Mouse (Mus musculus) retina, adult 2 months (tissue): ENCODE data around the gene Fkbpl.

Source experiments
- DNase-seq: peaks from one replicate; pipeline ENCODE4 v3.0.0-alpha.2; 2012; ENCODE audit warnings: low read depth, low spot score

Gene Fkbpl

DNA sequence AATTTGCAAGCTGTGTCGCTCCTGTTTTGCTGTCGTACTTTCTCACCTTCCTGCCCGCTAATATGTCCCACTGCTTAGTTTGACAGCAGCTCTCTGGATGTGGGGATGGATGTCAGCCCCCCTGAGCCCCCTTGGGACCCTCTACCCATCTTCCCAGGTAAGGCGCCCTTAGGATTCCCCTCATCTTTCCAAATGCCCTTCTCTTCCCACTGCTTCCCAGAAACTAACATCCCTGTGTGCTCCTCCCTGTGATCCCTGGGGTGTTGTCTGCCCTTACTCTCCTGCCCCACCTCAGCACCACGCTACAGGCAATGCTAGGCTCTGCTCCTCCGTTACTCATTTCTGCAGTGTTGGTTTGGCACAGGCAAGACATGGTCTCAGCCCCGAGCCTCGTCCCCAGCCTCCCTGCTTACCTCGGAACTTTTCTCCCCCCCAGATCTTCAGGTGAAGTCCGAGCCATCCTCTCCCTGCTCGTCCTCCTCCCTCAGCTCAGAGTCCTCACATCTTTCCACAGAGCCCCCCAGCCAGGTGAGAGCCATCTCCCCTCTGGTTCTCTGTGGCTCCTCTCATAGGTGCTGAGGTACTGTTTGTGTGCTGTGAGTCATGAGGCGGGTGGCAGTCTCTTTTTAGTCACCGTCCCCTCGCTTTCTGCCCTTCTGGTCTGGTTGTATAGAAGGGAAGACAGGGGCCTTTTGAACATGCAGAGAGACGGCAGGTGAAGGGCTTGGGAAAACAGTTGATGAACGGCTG, 3.8 kb downstream of the Fkbpl start:
- no peak for DNase-seq

DNA sequence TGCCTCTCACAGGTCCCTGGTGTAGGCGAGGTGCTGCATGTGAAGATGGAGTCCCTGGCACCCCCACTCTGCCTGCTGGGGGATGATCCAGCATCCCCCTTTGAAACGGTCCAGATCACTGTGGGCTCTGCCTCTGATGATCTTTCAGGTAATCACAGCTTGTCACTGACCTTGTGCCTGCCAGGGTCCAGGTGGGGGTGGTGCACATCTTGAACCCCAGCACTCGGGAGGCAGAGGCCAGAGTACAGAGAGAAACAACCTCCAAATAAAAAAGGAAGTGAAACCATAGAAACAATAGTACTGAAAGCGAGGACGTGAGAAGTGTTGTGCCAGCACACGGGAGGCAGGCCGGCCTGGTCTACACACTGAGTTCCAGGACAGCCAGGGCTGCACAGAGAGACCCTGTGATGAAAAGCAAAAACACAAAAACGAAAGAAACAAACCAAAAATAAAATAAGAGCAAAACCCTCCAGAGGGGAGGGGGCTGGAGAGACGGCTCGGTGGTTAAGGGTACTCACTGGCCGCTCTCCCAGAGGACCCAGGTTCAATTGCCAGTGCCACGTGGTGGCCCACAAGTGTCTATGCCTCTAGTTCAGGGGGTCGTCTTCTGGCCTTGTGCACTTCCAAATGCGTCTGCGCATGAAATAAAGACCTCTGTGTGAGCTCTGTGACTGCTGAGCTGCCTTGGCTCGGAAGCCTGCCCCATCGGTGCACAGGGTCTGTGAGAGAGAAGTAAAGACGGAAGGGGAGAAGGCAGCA, 4.7 kb downstream of the Fkbpl start:
- no peak for DNase-seq

DNA sequence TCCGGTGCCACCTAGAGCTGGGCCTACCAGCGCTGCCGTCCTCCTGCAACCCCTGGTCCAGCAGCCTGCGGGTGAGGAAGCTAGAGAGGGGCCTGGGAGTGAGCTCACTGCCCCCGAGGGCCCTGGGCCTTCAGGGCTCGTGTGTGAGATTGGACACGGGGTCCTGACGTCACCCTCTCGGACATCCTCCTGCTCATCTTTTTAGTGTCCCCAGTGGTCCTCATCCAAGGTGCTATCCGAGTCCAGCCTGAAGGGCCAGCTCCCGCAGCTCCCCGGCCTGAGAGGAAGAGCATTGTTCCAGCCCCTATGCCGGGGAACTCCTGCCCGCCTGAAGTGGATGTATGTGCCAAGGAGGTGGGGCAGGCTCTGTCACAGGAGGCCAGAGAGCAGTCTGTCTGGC, 6.2 kb downstream of the Fkbpl start:
- no peak for DNase-seq

DNA sequence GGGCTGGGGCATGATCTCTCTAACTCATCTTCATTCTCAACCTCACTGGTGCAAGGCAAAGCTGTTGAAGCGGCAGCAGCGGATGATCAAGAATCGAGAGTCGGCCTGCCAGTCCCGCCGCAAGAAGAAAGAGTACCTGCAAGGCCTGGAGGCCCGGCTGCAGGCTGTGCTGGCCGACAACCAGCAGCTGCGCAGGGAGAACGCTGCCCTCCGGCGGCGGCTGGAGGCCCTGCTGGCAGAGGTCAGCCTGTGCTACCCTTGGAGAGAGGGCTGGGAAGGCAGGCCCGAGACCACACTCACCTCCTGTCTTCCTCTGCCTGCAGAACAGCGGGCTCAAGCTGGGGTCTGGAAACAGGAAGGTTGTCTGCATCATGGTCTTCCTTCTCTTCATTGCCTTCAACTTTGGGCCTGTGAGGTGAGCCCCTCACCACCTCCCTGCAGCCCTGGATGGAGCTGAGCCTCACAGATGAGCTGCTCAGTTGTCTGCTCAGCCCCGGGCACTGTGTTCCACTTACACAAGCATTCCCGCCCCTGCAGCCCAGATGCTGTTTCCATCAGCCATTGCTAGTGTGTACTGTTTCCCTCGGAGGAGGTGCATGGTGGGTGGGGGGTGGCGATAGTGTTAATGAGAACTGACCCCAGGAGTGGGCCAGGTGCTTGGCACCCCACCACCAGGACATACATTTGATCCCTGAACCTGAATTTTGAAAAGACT, 7.1 kb downstream of the Fkbpl start:
- no peak for DNase-seq

DNA sequence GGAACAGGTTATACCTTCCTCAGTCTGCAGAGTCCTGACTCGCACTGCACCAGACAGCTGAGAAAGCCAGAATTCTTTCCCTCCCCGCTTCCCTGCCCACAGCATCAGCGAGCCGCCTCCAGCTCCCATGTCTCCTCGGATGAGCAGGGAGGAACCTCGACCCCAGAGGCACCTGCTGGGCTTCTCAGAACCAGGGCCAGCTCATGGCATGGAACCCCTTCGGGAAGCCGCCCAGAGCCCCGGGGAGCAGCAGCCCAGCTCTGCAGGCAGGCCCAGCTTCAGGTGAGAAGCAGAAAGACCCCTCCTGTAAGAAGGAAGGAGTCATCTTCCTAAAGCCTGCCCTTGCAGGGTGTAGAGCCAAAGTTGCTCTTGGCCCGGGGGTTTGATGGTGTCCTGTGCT, 8.0 kb downstream of the Fkbpl start:
- no peak for DNase-seq

DNA sequence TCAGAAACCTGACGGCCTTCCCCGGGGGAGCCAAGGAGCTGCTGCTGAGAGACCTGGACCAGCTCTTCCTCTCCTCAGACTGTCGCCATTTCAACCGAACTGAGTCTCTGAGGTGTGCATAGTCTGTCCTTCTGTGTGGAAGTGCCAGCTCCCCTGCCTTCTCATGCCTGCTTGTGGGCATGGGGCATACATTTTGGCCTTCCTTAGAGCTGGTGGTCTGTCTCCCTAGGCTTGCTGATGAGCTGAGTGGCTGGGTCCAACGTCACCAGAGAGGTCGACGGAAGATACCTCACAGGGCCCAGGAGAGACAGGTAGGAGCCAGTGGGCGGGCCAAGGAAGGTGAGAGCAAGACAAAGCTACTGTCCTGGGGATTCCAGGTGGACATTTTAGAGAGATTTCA, 8.4 kb downstream of the Fkbpl start:
- DNase-seq, result no peak

DNA sequence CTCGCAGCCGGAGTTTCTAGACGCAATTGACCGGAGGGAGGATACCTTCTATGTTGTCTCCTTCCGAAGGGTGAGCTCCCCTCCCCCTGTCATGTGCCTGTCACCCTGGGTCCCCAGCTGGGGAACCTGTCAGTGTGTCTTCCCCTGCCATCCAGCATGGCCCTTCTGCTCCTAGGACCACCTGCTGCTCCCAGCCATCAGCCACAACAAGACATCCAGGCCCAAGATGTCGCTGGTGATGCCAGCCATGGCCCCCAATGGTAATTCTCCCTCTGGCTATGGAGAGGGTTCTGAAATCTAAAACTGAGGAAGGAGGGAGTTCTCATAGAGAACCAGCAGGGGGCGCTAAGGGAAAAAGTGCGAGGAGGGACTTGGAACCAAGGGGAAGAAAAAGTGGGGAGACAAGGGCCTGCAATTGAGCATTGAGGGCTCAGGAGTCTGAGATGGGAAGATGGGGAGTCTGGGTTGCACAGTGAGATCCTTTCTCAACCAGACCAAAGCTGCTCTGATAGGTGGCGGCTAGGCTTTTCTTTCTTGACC, 9.3 kb downstream of the Fkbpl start:
- no peak for DNase-seq

DNA sequence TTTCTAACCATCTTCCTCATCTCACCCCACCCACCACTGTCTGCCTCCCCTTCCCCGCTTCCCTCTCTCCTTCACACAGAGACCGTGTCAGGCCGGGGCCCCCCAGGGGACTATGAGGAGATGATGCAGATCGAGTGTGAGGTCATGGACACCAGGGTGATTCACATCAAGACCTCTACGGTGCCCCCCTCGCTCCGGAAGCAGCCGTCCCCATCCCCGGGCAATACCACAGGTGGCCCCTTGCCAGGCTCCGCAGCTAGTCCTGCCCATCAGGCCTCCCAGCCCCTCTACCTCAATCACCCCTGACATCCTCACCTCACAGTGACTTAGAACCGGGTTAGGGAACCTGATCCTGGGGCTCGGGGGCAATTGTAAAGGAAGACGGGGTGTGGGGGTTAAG, 9.8 kb downstream of the Fkbpl start:
- DNase-seq, result no peak

DNA sequence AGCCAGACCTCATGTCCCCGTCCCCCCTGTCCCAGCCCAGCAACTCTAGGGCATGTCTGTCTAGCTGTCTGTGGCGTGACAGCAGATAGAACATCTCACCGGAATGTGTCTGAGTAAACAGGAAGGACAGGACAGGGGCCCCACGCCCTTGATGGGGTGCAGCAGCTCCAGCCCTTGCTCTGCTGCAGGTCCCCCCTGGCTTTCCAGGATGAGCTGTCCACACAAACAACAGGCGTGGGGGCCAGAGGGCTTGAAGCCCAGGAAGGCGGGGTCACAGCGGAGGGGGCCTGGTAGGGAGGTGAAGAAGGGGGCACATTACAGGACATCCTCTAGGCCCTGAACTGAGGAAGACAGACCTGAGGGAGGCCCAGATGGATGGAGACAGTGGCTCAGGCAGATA, 10.6 kb downstream of the Fkbpl start:
- no peak for DNase-seq

DNA sequence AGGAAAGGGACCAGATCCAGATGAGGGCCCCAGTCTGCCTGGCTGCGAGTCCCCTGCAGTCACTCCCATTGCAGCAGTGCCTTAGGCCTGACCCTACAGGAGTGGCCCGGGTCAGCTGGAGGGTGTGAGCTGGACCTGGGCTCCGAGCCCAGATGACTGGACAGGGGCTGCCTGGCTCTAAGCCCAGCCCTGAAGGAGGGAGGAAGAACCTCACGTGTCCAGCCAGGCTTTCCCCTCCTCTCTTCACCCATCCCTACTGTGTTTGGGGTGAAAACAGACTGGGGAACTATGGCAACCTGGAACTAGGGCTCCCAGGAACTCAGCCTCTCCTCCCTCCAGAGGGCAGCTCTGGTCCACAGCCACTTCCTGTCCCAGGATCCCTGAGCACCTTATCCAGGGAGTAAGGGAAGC, 11.0 kb downstream of the Fkbpl start:
- no peak for DNase-seq

DNA sequence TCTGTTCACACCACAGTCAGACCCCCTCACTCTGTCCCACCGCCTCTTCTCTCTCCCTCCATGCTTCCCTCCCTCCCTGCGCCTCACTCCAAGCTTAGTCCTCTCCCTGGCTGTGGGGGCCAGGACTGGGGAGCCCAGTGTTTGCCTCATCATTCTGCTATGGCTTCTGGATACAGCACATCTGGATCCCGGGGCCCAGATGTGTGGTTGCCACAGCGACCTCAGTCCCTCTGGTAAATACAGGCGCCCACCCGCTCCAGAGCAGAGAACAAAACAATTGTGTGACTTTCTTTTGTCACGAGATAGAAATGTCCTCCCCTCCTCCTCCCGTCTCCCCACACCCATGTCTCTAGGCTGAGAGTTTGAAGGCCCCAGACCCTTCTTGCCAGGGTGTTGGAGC, 12.1 kb downstream of the Fkbpl start:
- no peak for DNase-seq

DNA sequence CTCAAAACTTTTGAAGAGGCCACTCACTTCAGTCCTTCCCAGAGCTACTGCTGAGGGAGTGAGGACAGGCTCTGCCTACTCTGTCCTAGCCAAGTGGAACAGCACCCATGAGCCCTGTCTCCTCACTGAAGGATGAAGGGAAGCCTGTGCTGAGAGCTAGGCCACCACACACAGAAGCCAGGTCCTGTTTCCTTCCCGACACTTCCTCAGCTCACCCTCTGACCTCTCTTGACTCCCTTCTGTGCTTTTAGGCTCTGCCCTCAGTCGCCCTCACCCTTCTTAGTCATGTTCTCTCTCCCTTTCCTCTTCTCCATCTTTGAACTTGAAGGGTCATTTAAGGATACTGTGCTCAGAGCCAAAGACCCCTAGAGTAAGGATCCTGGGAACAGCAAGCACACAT, 12.7 kb downstream of the Fkbpl start:
- DNase-seq, result no peak

DNA sequence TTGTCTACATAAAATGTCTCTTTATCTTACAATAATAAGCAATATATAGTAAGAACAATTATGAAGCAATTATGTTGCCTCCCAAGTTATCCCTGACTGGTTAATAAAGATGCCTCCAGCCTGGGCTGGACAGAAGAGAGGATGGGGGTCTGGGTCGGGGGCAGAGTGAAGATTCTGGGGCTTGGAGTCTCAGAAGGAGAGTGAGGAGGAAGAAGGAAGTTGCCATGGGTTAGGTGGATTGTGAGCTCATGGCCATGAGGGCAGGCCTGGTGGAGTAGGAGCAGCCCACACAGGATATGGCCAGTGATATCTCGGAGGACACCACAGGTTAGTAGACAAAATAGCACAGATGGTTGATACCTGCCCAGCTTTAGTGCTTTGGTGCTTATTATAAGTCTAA, 13.6 kb downstream of the Fkbpl start:
- DNase-seq, result no peak

DNA sequence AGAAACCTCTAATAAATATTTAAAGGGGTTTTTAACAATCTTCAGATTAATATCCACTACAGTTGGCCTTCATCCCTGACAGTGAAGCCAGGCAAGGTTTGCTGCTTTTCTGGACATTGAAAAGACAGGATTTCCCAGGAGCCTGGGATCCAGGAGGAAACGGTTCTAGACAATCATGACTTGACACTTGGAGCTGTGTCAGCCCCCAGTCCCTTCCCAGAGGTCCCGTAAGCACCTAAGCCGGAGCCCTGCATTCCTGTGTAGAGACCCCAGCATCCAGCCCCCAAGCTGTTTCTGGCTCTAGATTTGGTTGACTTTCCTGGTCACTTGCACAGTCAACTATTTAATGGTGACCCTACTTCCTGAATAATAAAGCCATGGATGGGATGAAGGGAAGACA, 14.0 kb downstream of the Fkbpl start:
- DNase-seq, result no peak

DNA sequence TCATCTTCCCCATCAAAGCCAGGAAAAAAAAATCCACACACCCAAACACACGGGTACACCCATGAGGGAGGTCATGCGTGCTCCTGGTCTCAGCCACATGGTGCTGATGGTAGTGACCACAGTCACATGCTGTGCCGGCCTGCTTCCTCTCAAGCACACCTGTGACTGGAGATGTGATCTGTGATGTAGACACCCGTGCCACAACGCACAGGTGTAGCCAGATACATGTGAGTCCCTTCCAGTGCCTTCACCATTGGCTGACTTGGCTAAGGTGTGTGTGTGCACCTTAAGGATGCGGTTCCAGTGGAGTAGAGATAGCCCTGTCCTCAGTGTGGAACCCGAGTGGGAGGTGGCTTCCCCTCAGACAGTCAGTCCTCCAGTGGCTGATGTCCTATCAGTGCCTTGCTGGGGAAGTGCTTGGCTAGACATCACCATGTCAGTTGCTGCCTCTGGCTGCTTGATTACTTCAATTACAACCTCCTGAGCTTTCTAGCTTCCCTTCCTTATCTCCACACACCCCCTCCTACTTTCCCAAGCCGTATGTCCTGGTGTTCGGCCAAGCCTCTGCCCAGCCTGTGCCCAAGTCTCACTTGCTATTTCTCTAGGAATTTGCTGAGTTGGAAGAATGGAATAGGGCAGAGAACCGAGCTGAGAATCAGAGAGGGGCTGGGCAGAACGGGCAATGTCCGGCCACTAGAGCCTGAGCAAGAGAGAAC, 14.8 kb downstream of the Fkbpl start:
- DNase-seq, result no peak

DNA sequence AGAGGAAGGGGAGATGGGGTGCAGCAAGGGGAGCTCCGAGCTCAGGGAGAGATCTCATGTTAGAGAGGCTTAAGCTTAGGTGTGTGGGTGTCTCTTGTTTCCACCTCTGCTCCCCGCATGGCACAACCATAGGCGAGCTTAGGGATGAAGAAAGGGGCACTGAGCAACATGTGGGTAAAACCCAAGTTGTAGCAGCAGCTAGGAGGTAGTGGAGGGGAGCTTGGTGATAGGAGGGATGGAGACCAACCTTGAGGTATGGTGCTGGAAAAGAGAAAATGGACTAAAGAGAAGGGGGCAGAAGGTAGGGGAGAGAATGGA, 15.3 kb downstream of the Fkbpl start:
- no peak for DNase-seq

DNA sequence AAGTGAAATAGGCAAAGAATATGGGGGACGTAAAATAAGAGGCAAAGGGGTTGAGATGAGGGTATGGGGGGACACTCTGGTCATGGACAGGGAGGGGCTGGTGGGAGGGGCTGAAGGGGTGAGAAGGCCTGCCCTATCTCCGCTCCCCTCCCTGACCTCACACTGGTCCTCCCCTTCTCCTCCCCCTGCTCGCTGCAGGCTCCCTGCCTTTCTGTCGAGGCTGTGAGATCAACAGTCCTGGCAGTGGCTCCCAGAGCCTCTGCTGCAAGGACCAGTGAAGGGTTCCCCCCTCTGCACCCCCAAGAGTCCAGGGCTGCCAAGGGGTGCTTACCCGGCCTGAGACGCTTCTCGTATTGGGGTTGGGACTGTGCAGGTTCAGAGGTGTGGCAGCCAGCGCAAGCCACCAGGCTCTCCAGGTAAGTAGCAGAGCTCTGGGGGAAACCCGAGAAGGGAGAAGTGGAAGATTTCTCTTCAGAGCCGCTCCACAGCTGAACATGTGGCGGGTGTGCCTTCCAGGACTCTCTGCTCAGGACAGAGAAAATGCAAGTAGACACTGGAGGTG, 15.8 kb downstream of the Fkbpl start:
- DNase-seq, result no peak

DNA sequence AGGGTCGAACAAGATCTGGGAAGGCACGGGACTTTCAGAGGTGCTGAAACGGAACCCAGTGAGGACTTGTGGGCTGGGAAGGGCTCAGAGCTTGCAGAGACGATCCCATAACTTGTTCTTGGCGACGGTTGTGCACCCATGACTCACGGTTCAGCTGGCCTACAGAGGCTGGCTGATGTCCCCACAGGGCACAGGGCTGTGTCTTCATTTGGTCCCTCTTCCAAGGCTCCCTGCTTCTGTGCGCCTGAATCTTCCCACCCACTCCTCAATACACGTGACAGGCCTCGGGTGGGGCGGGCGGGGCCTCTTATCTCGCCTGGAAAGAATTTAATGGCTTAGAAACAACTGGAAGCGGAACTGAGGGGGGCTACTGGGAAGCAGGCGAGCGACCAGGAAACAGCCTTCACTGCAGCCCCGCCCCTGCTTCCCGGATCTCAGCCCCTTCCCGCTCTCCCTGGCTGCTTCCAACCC, 16.6 kb downstream of the Fkbpl start:
- no peak for DNase-seq

DNA sequence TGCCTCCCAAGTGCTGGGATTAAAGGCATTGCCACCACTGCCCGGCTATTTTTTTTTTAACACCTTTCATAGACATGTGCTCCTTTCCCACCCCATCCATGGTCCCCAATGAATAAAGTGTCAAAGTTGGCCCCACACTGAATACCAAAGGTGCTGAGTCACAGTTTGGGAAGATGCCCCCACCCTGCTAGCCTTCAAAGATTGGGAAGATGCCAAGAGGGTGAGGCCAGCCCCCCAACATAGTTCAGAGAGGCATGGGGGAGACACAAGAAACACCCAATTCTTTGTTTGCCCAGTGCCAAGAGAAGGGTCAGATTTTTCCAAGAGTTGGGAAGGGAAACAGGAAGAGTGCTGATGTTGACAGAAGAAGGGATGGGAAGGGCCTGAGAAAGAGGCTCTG, 17.9 kb downstream of the Fkbpl start:
- DNase-seq, result no peak

DNA sequence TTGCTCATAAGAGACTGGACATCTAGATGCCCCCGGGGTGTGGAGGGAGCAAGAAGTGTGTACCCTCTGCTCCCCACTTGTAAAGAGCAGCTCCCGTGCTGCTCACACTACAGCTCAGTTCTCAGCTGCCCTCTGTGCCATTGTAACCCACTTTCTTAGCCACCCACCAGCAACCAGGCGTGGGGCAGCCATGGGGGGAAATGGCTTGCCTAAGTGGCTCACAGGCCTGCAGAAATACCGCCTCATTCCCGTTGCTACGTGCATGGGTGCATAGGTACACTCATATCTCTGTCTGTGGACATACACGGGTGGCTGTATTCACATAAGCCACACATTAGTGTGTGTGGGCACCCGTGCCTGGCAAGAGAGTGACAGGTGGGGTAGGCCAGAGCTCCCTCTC, 18.4 kb downstream of the Fkbpl start:
- DNase-seq, result no peak

DNA sequence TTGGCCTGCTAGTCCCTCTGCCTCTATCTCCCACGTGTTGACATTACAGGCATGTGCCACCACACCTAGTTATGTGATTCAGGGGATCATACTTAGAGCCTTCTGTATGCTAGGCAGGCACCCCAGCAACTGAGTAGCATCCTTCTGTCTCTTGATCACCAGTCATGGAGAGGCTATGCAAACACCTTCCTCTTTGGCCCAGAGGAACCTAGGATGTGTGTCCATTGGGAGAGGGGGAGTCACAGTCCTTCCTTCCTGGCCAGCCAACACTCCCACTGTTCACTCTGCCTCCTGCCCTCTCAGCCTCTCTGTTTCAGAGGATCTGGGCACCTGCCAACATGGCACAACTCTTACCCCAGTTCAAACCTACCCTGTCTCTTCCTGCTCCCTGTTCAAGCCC, 19.0 kb downstream of the Fkbpl start:
- no peak for DNase-seq

DNA sequence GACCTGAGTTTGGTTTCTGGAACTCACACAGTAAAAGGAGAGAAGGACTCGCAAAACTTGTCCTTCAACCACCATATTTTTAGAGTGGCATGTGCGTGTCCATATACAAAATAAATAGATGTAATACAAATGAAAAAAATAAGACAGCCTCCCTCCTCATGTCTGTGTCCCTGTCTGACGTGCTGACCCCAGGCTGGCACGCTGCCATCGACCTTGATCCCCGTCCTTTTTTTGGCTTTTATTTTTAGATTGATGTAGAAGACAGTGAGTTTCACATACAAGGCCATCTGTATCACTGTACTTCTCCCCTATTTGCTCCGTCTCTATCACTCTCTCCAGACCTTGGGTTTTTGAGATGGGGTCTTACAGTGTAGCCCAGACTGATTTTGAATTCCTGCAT, 19.9 kb downstream of the Fkbpl start:
- no peak for DNase-seq
